Mouse (Mus musculus) 416B (cell line): ENCODE measurements at regions not wholly inside any gene's neighbourhood (a gene's known extent, or its start where the extent isn't known, plus 50 kb on each side); places are given as distances from the start of the nearest gene placed in this dataset.
A peak's percentile ranks its signal among the peaks of the same experiment; 100 is the strongest.

Experiments
- DNase-seq: peaks from one replicate; pipeline ENCODE4 v3.0.0; 2011; ENCODE audit warnings: low read depth

- DNase-seq: no peak
Measured at GRCm38 (mm10) chr2:3941496-3941895, 76.0 kb upstream of the Frmd4a start.

DNA sequence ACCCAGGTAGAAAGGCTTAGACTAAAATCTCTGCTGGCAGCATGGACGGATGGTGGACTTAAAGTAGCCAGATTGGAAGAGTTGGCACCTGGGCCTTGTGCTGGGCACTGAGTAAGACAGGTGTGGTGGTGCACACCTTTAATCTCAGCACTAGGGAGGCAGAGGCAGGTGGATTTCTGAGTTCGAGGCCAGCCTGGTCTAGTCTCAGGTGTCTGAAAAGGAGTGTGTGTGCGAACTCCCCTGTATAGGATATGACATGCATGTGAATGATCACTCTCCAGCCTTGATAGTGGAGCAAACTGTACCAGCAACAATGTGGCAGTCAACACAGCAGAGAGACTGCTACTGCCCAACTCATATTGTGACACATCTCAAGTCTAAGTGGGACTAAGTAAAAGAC is 70.1 kb upstream of the Frmd4a start:
- DNase-seq: no peak

GRCm38 (mm10) chr2:3948331-3948730 is 69.2 kb upstream of the Frmd4a start:
- DNase-seq: no peak

DNA sequence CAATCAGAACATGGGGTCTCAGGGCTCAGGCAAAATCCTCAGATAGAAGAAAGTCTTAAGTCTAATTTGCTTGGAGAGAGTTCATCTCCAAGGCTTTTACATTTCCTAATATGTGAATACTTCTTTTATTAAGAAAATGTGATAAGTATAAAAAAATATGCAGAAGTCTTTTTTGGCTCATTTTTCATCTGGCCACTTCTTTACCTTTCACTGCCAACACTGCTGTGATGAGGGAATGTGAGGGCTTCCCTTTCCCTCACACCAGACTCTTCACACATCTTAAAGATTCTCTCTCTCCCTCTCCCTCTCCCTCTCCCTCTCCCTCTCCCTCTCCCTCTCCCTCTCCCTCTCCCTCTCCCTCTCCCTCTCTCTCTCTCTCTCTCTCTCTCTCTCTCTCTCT is 60.0 kb upstream of the Frmd4a start:
- no peak for DNase-seq

- DNase-seq: no peak
Measured at GRCm38 (mm10) chr2:3958065-3958641, 59.4 kb upstream of the Frmd4a start.

DNA sequence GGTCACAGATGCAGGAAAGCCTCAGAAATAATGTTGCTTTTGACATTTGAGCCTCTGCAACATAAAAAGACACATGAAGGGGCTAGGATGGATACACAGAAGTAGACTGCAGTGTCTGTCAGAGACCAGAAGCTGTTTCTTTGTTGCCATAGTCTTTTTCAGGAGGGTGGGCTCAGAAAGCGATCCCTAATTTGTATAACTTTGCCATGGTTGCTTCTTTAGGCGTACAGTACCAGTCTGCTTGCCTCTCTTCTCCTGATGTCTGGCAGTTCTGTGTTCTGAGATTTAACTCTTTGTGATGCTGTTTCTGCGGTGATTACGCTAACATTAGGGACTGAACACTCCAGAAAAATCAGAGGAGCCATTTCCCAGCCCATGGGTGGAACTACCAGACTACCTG is 58.8 kb upstream of the Frmd4a start:
- no peak for DNase-seq

GRCm38 (mm10) chr2:3959181-3959580 is 58.3 kb upstream of the Frmd4a start:
- no peak for DNase-seq

GRCm38 (mm10) chr2:3960213-3960612 is 57.3 kb upstream of the Frmd4a start:
- no peak for DNase-seq

GRCm38 (mm10) chr2:3964351-3964750 is 53.2 kb upstream of the Frmd4a start:
- DNase-seq: peak; percentile 69
